Mouse (Mus musculus) megakaryocyte progenitor cell, adult 5-6 weeks (primary cell): ENCODE measurements around the gene Lifr. TPM values are rescaled to one million over a fixed set of nuclear protein-coding genes. Genes with fewer than 3 reads are reported as not detected.

Experiments
- ATAC-seq: replicated peaks from 2 replicates; pipeline ENCODE4 v1.8.0; 2016; ENCODE audit warnings: mild to moderate bottlenecking, moderate TSS enrichment, inconsistent platforms; ENCODE audit not compliant: poor library complexity
- total RNA-seq, 2 experiments: library from RNA; stranded (forward) in 1 of 2; stranded (reverse) in 1 of 2; fragments of 157-497, 149-512 nt in 1 of 2; fragments of 200-1000 nt in 1 of 2; gene quantifications; 2 replicates each; pipeline versions ENCODE4 v1.2.3 to v1.2.4; 2015 to 2017

Lifr gene
- total RNA-seq, 2 experiments from 2014 or later, result 0.25 to 0.57 TPM

DNA sequence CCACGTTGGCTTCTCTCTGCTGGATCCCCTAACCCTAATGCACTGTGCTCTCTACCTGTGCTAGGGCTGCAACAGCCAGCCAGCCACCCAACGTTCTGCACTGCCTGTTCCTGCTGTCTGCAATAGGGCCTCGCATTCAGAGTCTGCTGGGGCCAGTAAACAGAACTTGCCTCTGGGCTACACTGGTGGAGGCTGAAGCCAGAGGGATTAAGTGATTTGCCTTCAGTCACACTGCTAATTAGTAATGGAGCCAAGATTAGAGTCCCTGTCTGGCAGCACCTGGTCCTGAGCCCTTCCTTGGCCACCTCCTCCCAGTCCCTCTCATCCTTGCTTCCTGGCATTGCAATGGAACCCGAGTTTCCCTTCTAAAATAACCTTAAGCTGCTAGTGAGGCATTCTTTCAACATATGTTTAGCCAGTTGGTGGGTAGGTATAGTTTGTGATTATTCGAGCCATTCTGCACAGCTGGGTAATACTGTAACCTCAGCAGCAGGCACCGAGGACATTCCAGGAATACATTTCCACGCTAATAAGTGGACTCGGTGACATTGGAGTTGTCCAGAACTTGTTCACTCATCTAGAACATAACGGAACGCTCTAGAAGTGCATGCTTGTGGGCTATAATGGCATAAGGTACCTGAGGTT lies 61.8 kb downstream of the Lifr start:
- no peak for ATAC-seq

DNA sequence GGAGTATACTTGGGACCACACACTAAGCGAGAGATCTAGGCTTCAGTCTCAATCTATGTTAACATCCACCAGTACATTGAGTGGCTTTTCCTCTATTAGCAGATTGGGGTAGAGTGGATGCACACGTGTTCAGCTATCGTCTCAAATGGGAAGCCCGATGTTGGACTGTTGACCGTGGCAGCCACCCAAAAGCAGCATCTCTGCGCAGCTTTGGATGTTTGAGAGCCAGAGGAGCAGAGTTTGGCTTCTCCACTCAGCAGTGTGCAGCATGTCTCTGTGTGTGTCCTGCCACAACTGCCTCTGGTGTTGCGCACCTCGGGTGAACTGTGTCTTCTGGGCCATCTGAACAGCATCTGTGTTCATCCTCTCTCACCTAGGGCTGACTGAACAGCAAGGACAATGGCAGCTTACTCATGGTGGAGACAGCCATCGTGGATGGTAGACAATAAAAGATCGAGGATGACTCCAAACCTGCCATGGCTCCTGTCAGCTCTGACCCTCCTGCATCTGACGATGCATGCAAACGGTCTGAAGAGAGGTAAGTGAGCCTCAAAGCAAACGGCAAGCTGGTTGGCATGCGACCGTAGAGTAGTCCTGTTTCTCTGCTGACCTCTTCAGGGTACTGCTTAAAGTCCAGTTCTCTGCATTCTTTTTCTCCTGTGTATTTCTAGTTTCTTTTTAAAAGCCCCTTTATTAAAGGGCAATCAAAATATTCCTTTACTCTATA lies 63.8 kb downstream of the Lifr start:
- ATAC-seq, result no peak

DNA sequence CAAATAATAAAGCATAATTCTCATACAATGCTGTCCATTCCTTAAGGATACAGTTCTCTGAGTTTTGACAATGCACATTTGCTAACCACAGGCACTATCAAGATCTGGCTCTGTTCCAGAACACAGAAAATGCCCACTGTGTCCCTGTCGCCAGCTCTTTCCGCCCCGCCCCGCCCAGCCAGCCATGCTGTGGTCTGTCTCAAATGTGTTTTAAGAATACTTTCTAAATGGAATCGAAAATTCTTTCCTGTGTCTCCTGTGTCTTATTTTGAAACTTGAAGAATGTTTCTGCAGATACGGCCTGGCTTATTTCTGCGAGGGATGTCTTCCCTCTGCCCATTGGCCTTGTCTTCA lies 64.3 kb downstream of the Lifr start:
- ATAC-seq, result peak; percentile 44; the same call in 1 of the 2 replicates

DNA sequence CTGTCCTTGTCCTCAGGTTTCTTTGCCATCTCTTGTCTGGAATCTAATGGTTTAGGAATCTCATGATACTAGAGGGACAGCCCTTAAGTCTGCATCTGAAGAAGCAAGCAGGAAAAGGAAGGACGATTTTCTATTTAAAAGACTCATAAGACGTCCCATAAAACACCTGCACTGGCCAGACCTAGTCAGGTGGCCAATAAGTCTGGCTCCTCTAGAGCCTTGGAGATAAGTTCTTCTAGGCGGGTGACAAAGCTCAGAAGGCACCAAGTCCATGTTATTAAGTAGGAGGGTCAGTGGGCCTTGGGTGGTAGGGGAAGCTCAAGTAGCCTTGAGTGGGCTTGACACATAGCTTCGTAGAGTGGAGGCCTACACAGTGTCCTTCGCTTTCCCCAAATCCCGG lies 67.2 kb downstream of the Lifr start:
- ATAC-seq, result no peak

DNA sequence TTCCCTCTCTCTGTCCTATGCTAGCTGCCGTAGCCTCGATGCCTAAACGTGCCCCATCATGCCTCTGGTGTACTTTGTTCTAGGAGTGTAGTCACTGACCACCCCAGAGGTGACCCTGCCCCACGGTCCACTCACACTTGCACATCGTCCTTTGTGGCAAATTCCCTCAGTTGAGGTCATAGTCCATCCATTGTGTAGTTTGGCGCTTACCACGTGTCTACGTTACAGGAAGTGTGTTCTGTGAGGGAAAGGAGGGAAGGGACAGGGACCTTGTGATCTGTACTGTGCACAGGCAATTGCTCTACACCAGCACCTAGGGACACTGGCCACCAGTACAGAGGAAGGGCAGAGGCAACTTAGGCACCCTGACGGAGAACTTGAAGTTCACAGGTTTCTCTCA lies 69.5 kb downstream of the Lifr start:
- ATAC-seq, result no peak

DNA sequence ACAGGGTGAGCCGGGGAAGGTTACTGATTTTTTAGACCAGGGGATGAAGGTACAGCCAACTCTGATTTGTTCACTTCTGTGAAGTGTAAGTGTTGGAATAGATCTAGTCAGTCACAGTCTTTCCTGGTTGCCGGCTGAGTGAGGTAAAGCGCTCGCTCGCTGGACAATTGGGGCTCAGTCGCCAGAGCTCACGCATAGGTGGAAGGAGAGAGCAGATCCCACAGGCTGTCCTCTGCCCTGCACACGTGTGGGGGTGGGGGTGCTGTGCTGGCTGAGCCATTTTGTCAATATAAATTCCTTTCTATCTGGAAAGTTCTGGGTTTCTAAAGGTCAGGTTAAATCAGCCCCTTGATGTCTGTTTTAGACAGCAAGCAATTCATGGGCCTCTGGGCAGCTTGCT lies 69.9 kb downstream of the Lifr start:
- ATAC-seq, result no peak

DNA sequence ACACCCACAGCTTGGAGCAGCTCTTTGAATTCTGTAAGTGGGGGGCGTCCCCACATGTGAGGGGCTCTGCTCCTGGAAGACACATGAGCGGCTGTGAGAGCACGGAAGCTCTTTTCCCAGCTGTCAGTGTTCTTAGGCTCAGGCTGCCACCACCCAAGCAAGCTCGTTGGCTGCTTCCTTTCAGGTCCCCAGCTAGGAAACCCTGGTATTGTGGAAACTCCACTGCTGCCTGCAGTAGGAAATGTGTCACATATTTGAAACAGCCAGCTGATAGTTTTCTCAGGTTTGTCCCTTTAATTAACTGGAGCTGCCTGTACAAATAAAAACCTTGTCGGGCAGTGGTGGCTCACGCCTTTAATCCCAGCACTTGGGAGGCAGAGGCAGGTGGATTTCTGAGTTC lies 73.4 kb downstream of the Lifr start:
- no peak for ATAC-seq

DNA sequence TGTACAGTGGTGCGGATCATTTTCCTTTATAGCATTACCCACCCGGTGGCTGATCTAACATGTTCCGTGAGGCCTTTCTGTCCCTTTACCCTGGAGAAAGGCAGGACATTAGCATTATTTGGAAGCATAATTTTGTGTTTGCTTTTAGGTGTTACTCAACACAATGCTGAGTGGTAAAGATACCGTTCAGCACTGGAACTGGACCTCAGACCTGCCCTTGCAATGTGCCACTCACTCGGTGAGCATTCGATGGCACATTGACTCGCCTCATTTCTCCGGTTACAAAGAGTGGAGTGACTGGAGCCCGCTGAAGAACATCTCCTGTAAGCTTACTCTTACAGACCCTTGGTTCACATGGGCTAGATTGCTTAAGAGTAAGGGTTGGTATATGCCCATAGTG lies 76.3 kb downstream of the Lifr start:
- no peak for ATAC-seq

DNA sequence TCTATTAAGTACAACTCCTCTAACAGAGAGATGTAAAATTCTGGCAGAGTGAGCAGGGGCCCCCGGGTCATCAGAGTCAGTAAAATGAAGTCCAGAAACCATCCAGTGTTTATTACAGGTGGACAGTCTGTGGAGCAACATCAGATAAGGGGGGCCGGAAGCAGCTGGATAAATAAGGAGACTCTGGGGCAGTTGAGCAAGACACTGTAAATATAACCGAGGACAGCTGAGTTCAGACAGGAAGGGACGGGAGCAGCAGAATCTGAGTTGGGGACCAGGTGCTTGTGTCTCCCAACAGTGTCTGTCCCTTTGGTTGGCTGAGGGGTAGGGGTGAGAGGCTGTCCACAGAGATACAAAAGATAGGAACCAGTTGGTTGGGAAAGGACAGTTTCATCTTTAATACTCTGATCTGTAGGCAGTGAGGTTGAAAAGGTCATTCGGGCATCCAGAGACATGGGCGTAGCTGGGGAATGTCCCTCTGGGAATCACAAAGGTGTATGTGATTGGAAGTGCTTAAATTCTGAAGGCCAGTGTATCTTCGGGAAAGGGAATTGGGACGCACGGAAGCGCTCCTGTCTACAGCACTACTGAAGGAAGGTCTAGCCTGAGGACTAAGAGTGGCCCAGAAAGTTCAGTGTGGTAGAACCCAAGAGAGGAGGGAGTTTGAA lies 77.0 kb downstream of the Lifr start:
- ATAC-seq, result no peak

DNA sequence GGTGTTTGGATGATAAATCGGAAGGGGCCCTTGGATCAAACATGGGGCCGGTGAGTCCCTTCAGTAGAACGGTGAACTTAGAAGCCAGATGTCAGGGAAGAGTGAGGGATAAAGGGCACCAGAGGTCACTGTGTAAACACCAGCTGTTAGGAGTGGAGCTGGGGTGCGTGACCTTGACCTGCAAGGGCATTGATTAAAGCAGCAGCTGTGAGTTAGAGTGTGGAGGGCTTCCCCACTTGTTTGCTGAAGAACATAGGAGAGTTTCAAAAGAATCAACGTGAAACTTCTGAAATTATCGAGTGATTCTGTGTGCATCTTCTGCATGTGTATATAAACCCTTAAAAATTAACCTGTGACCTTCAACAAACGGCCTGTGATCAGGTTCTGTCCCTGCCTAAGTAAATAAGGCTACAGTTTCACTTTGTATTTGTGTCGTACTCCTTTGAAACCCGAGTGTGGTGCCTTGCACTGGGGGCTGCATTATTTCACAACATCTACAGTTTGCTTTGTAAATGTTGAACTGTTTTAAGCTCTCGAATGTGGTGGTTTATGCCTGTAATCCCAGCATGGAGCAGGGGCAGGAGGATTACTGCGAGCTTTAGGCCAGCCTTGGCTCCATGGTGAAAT lies 77.6 kb downstream of the Lifr start:
- ATAC-seq, result no peak

DNA sequence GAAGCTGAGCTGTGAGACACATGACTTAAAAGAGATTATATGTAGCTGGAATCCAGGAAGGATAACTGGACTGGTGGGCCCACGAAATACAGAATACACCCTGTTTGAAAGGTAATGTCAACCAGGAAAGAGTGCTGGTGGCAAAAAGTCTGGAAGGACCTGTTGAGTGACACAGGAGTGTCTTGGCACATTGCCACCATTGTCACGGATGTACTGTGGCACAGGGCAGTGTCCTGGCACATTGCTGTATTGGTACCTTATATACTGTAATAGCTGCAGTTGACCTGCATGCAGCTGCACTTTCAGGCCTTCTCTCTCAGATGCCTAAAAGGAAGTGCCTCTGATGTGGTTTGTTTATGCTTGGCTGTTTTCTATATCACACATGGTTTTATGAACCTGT lies 82.5 kb downstream of the Lifr start:
- ATAC-seq, result no peak

DNA sequence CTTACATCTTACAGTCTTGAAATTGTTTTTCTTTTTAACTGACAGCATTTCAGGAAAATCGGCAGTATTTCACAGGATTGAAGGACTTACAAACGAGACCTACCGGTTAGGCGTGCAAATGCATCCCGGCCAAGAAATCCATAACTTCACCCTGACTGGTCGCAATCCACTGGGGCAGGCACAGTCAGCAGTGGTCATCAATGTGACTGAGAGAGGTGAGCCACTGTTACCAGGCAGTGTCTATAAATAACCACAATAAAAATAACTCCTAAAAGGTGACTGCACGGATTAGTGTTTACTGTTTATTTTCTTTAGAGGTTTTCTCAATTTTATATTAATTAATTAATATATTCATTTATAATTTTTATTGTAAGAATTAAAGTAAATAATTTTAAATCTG lies 82.9 kb downstream of the Lifr start:
- ATAC-seq, result no peak

DNA sequence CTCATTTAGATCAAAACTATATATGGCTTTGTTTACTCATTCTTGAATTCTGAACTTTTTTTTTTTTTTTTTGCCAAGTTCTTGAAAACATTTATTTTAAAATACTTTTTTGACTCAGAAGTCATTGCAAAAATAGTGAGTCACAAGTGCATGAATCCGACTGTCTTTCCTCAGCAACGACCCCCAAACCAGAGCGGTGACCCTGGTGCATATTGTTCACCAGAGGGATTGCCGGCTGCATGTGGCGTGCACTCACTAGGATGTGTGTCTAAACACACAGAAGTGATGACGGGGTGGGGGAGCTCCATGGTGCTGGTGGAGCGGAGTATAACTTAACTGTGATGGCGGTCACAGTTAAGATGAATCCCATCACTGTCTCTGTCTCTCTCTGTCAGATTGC lies 83.4 kb downstream of the Lifr start:
- no peak for ATAC-seq

DNA sequence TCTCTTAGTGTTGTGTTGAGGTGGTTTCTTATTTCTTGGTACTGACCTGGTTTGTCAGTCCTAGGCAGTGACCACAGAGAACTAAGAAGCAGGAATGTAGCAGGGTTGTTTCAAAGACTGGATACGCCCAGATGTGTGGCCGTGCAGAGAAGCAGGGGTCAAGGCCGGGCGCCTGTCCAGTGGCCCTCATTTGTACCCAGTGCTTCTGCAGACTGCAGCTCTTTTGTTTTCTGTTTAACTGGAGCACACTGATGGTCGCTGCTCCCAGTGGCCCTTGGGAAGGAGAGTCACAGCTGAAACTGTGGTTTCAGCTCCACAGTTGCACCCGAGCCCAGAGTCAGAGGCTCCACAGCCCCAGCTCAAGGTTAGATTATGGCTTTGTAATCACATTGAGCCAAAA lies 90.2 kb downstream of the Lifr start:
- ATAC-seq, result no peak

DNA sequence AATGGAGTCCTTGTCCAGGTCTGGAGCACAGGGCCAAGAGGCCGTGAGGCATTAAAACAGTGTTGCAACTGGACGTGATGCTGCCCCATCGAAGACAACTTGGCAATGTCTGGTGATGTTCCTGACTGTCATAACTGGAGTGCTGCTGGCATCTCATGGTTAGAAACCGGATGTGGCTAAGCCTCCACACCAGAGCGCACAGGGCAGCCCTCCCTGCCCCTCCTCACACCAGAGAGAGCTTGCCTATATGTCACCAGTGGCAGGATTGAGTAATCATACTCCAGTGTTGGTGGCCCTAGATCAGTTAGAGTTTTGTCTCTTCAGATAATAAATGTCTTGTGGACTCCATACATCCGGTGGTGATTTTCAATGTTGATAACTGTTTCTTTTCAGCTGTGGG lies 97.3 kb downstream of the Lifr start:
- no peak for ATAC-seq

DNA sequence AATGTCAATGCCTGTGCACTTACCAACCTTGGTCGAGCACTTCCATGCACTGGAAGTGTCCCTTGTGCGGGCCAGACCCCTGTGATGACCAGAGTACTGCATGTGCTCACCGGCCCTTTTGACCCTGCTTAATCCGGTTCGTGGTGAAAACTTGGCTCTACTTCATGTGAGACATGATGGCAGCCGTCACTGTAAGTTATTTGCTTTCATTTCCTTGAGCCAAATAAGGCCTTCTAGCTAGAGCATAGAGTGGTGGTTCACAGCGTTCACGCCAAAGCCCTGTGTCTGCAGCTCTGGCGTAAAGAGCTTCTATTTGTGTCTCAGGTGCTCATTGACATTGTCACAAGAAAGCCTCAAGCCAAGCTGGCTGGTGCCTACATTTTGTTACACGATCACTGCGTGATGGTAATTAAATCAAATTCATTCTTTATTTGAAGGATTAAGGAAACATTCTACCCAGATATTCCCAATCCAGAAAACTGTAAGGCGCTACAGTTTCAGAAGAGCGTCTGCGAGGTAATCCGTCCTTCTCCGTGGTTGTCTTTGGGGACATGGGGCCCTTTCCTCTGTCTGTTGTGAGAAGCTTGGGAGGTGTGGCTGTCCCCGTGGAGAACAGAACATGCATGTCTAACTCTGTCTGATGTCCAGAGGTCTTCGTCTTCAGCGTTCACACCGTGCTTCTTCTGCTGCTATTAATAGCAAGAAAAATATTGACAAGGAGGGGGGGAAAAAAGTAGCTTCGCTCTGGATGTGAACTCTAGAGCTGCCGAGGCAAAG lies 99.5 kb downstream of the Lifr start:
- ATAC-seq, result no peak

DNA sequence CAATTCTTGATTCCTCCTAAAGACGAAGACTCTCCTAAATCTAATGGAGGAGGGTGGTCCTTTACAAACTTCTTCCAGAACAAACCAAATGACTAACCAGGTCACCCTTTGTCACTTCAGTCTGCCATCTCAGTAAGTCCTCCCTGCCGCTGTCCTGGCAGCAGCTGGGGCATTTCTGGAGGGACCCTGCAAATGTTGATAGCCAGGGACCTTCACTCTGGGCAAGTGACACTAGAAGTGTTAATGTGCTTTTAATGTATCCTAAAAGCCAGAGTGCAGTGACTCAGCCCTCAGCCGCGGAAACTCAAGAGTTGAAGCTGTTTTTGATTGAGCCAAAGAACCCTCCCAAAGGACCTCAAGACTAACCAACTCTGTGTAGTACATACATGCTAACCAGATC lies 100.7 kb downstream of the Lifr start:
- no peak for ATAC-seq

DNA sequence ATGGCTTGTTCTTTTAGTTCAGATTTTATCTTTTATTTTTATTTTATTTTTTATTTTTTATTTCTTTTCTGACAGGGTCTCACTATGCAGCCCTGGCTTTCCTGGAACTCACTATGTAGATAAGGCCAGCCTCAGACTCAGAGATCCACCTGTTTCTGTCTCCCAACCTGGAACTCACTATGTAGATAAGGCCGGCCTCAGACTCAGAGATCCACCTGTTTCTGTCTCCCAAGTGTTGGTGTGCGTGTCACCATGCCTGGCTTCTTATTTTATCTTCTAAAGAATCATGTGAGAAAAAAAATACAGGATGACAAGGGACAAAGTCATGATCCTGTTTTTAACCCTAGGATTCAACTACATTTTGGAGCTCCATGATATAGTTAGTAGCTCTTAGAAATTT lies 102.2 kb downstream of the Lifr start:
- ATAC-seq, result no peak

DNA sequence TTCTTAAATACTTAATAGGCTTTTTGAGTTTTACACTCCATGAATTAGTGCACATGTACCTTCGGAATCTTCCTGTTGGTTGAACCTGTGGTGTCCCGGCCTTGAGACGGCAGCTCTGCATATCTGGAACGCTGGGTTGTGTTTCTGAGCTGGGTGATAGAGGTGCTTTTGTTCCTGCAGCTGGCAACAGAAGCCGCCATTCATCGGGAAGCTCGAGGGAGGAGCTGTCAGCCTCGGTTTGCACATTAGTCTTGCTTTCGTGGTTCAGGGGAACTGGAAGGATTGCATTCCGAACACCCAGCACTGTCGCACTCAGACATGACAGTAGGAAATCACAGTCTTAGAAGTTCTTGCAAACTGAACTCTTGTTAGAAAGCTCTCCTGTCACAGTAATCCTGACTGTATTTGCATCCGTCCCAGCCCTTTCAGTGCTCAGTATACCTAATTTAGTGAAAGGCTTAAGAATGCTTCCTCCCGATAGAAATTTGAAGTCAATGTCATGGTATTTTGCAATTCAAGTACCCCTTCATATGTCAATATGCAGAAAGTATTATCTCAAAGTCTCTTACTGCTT lies 103.8 kb downstream of the Lifr start:
- no peak for ATAC-seq

DNA sequence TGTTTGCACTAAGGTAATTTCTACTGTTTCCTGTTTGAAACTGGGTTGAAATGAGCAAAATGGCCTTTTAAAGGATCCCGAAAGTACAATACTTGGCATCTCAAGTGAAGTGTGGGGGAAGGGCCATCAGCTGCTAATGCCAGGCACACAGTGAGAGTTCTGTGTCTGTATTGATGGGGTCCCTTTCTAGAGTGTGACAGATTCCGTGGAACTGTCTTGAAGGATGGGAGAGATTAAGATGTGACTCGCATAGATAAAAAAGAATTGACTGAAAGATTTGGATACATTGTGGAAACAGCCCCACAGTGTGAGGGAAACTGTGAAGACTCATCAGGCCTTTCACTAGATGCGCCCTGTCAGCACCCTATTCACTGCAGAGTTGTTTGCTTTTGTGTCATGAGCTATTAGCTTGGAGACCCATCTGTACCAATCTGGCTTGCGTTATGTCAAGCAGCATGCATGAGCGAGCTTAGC lies 104.4 kb downstream of the Lifr start:
- ATAC-seq, result no peak
